Mouse (Mus musculus) thymus, adult 2 months (tissue): ENCODE measurements around the gene Phykpl. TPM values are rescaled to one million over a fixed set of nuclear protein-coding genes. Genes with fewer than 3 reads are reported as not detected.
A peak's percentile ranks its signal among the peaks of the same experiment; 100 is the strongest.
"Not testable (repeated sequence)": the region's sequence is repeated elsewhere in the genome, so short reads cannot be mapped to it uniquely, and the experiment has no call there.

Experiments used
- DNase-seq: peaks from one replicate; pipeline ENCODE4 v3.0.0; 2021
- H3K27ac ChIP-seq: fragments of 200-500 bp; 2 replicates; pipeline ENCODE4 v1.5.1; 2012; ENCODE audit warnings: low read length, control low read depth; ENCODE audit not compliant: control insufficient read depth, insufficient read depth
- H3K27me3 ChIP-seq: fragments of 200-500 bp; 2 replicates; pipeline ENCODE4 v1.6.1; 2012; ENCODE audit warnings: mild to moderate bottlenecking, low read length, moderate library complexity, mixed read lengths; ENCODE audit not compliant: control insufficient read depth, insufficient read depth
- H3K36me3 ChIP-seq: fragments of 200-500 bp; 2 replicates; pipeline ENCODE4 v1.6.1; 2012; ENCODE audit warnings: mild to moderate bottlenecking, low read length, moderate library complexity; ENCODE audit not compliant: control insufficient read depth, insufficient read depth
- H3K4me1 ChIP-seq: fragments of 200-500 bp; replicated peaks from 2 replicates; pipeline ENCODE4 v1.6.1; 2012; ENCODE audit warnings: low read length; ENCODE audit not compliant: control insufficient read depth, insufficient read depth
- H3K4me3 ChIP-seq: fragments of 200-500 bp; 2 replicates; pipeline ENCODE4 v1.5.1; 2012; ENCODE audit warnings: mild to moderate bottlenecking, low read length, control low read depth, moderate library complexity; ENCODE audit not compliant: control insufficient read depth, insufficient read depth
- CTCF ChIP-seq: fragments of 200-500 bp; IDR thresholded peaks from 2 replicates; pipeline ENCODE4 v1.5.1; 2012; ENCODE audit warnings: mild to moderate bottlenecking, control low read depth, low read length, moderate library complexity, borderline replicate concordance; ENCODE audit not compliant: control insufficient read depth, poor library complexity, insufficient read depth; ENCODE audit errors: extremely low read depth
- POLR2A ChIP-seq: fragments of 200-500 bp; IDR thresholded peaks from 2 replicates; pipeline ENCODE4 v1.6.1; 2012; ENCODE audit warnings: mild to moderate bottlenecking, low read length, control low read depth, moderate library complexity; ENCODE audit not compliant: control insufficient read depth, poor library complexity, insufficient read depth; ENCODE audit errors: extremely low read depth
- WGBS: fragments of 180-500 bp; shearing (Covaris S2); methylation state at CpG from one replicate; pipeline ENCODE4 v1.1.7; 2018; 5-methylcytosine and 5-hydroxymethylcytosine counted together
- polyA plus RNA-seq: library from polyadenylated mRNA; depleted of rRNA; stranded (reverse); fragments of >200 nt; gene quantifications from 2 replicates; pipeline ENCODE4 v1.2.3, GENCODE M21; 2012

Gene Phykpl
- polyA plus RNA-seq, 1 experiment, result 21.8 TPM

DNA sequence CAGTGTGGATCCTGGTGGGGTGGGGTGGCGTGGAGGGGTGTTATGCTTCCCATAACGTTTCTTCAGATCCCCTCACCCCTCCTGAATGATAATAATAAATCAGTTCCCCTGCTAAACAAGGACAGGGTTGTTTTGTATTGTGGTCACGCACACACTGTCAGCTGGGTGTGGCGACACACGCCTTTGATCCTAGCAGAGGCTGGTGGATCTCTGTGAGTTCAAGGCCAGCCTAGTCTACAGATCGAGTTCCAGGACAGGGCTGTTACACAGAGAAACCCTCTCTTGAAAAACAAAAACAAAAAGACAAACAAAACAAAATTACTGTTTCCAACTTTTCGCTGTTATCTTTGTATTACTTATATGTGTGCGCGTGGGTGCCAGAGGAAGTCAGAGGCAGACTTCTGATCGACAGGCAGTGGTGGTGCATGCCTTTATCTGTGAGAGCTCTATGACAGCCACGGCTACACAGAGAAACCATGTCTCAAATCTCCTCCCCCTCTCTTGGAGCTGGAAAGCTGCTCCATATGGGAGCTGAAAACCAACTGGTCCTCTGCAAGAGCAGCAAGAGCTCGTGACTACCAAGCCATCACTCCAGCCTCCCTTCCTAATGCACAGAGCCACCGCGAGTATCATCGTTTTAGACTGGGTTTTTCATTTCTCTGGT is 45.2 kb downstream of the Phykpl start:
- H3K36me3 ChIP-seq, result peaks cover 36% of the 10 kb centered on the region
- WGBS, result 84% methylated on average over 15 of the region's 15 CpGs
- H3K27ac ChIP-seq, result no peak overlapping the region
- TF ChIP-seq CTCF (no peak), POLR2A (no peak)
- no peak for DNase-seq
- H3K27me3 ChIP-seq, result no peaks in the 10 kb centered on the region
- no peak overlapping the region for H3K4me3 ChIP-seq
- H3K4me1 ChIP-seq, result peaks cover 15% of the 10 kb centered on the region

GRCm38 (mm10) chr11:51632130-51632753 is 47.7 kb downstream of the Phykpl start:
- no peak overlapping the region for H3K27ac ChIP-seq
- no peak overlapping the region for H3K4me3 ChIP-seq
- H3K36me3 ChIP-seq, result peaks cover 17% of the 10 kb centered on the region
- H3K4me1 ChIP-seq, result peaks cover 22% of the 10 kb centered on the region
- DNase-seq, result no peak
- TF ChIP-seq POLR2A (no peak), CTCF (no peak)
- WGBS, result 44% methylated on average over 6 of the region's 6 CpGs
- H3K27me3 ChIP-seq, result no peaks in the 10 kb centered on the region

DNA sequence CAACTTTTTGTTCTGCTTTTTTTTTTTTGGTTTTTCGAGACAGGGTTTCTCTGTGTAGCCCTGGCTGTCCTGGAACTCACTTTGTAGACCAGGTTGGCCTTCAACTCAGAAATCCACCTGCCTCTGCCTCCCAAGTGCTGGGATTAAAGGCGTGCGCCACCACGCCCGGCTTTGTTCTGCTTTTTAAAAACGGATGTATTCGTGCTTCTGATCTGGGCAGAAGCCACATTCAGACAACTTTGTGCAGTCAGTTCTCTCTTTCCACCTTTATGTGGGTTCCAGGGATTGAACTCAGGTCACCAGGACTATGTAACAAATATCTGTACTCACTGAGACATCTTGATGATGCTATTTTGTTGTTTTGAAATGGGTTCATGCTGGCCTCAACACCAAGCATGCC is 48.6 kb downstream of the Phykpl start:
- H3K27ac ChIP-seq, H3K4me3 ChIP-seq, H3K27me3 ChIP-seq, DNase-seq, H3K36me3 ChIP-seq: not testable (repeated sequence)
- 67% methylated on average over 7 of the region's 7 CpGs for WGBS
- peaks cover 29% of the 10 kb centered on the region for H3K4me1 ChIP-seq

DNA sequence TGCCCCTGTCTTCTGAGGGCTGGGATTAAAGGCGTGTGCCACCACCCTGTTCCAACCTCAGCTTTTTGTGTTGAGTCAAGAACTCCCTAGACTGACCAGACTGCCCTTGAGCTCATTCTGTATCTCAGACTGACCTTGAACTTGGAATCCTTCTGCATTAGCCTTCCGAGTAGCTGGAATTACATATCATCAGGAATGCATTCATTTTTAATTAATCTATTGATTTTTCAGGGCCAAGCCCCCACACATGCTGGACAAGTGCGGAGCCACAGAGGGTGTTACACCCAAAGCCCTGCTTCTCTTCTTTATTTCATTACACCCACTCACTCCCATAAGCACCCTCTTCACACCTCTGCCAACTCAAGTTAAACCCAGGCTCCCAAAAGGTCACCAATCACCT is 49.2 kb downstream of the Phykpl start:
- H3K27me3 ChIP-seq, result no peaks in the 10 kb centered on the region

GRCm38 (mm10) chr11:51635127-51635524 is 50.6 kb downstream of the Phykpl start:
- Histone ChIP-seq H3K27me3 (no peaks in the 10 kb centered on the region), H3K27ac (peak overlapping the region; percentile 93), H3K4me1 (peaks cover 33% of the 10 kb centered on the region), H3K36me3 (no peaks in the 10 kb centered on the region), H3K4me3 (peak overlapping the region; percentile 71)
- whole genome bisulfite sequencing, result 5% methylated on average over 6 of the region's 6 CpGs
- TF ChIP-seq CTCF (no peak), POLR2A (no peak)
- DNase-seq, result no peak

More for the DNA sequence above, 49.2 kb downstream of the Phykpl start:
- DNase-seq, result no peak
- Histone ChIP-seq H3K4me3 (no peak overlapping the region), H3K36me3 (peaks cover 5% of the 10 kb centered on the region; the same call in 1 of the 2 replicates), H3K4me1 (peaks cover 30% of the 10 kb centered on the region), H3K27ac (no peak overlapping the region)
- WGBS, result 97% methylated on average over 3 of the region's 3 CpGs
- TF ChIP-seq POLR2A (no peak), CTCF (no peak)

DNA sequence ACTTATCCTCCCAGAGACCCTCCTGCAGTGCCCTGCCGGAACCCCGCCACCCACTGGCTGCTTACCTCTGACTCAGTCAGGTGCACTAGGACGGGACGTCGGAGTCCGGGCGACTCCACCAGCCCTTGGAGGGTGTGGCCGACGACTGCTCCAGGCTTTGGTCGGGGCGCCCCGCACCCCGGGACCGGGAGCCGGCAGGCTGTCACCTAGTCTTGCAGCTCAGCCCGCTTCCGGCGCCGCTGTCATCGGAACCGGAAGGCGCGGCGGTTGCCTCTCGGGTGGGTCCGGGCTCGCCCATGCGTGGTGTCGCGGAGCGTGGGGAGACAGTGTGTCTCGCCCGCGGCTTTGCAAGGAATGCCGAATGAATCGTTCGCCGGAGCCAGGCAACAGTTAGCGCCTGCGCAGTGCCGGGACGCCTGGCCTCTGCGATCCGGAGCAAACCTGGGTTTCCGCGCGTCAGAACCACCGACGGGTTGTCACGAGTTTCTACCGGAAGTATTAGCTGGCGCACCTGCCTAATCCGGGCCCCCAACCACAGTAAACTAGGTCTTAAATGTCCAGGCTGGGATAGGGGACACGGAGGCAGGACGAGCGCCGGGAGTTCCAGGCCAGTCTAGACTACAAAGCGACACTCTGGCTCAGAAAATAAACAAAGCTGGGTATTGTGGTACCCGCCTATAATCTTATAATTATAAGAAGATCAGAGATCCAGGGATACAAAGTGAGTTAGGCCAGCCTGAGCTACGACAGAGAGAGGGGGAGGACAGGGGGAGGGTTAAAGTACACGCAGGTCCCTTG is 51.2 kb downstream of the Phykpl start, which contains the start of gene Rmnd5b:
Gene Rmnd5b, minus strand, starts transcription at position 372 of the 798 bp plus-strand sequence.
- peak within 1 kb of the TSS; percentile 71 for H3K4me3 ChIP-seq
- DNase-seq, result peak; percentile 85
- H3K36me3 ChIP-seq, result no peaks in the 10 kb centered on the region
- no peaks in the 10 kb centered on the region for H3K27me3 ChIP-seq
- peak; percentile 67; the same call in 1 of the 2 replicates for TF ChIP-seq POLR2A
- TF ChIP-seq CTCF, result peak; percentile 61; the same call in 1 of the 2 replicates
- under 1% methylated on average over 61 of the region's 61 CpGs for WGBS
- H3K27ac ChIP-seq, result peak within 1 kb of the TSS; percentile 93
- H3K4me1 ChIP-seq, result peaks cover 38% of the 10 kb centered on the region
